Mouse (Mus musculus) spleen, adult 2 months (tissue): ENCODE data around the gene Col18a1. TPM values are rescaled to one million over a fixed set of nuclear protein-coding genes. Genes with fewer than 3 reads are reported as not detected.

ENCODE experiments used
- DNase-seq, 2 experiments: peaks; one replicate each; pipeline versions ENCODE4 v3.0.0 to v3.0.0-alpha.2; 2012 to 2021; ENCODE audit warnings: low spot score in 2 of 2, low read depth in 1 of 2
- H3K27ac ChIP-seq: fragments of 200-500 bp; 2 replicates; pipeline ENCODE4 v1.5.1; 2012; ENCODE audit warnings: low read length, inconsistent platforms; ENCODE audit not compliant: insufficient read depth
- H3K27me3 ChIP-seq: fragments of 200-500 bp; 2 replicates; pipeline ENCODE4 v1.6.1; 2012; ENCODE audit warnings: mild to moderate bottlenecking, moderate library complexity, low read length, inconsistent platforms; ENCODE audit not compliant: control insufficient read depth, insufficient read depth
- H3K36me3 ChIP-seq: fragments of 200-500 bp; 2 replicates; pipeline ENCODE4 v1.6.1; 2012; ENCODE audit warnings: mild to moderate bottlenecking, low read length, inconsistent platforms; ENCODE audit not compliant: control insufficient read depth, insufficient read depth
- H3K4me1 ChIP-seq: fragments of 200-500 bp; 2 replicates; pipeline ENCODE4 v1.6.1; 2011; ENCODE audit warnings: inconsistent platforms; ENCODE audit not compliant: control insufficient read depth, insufficient read depth, insufficient read length
- H3K4me3 ChIP-seq: fragments of 200-500 bp; 2 replicates; pipeline ENCODE4 v1.5.1; 2011; ENCODE audit warnings: mild to moderate bottlenecking, inconsistent platforms; ENCODE audit not compliant: insufficient read depth, insufficient read length; ENCODE audit errors: extremely low read depth
- CTCF ChIP-seq: fragments of 200-500 bp; IDR thresholded peaks from 2 replicates; pipeline ENCODE4 v1.5.1; 2011; ENCODE audit warnings: mild to moderate bottlenecking, inconsistent platforms; ENCODE audit not compliant: insufficient read depth, insufficient read length, insufficient replicate concordance; ENCODE audit errors: extremely low read depth
- POLR2A ChIP-seq: fragments of 200-500 bp; IDR thresholded peaks from 2 replicates; pipeline ENCODE4 v1.6.1; 2011; ENCODE audit warnings: low read depth, low read length, inconsistent platforms
- WGBS: fragments of 180-500 bp; shearing (Covaris S2); methylation state at CpG from one replicate; pipeline ENCODE4 v1.1.7; 2018; 5-methylcytosine and 5-hydroxymethylcytosine counted together
- polyA plus RNA-seq: library from polyadenylated mRNA; depleted of rRNA; stranded (reverse); fragments of >200 nt; gene quantifications from 2 replicates; pipeline ENCODE4 v1.2.3, GENCODE M21; 2012

Col18a1 gene
- polyA plus RNA-seq, 1 experiment, result 15.0 TPM

DNA sequence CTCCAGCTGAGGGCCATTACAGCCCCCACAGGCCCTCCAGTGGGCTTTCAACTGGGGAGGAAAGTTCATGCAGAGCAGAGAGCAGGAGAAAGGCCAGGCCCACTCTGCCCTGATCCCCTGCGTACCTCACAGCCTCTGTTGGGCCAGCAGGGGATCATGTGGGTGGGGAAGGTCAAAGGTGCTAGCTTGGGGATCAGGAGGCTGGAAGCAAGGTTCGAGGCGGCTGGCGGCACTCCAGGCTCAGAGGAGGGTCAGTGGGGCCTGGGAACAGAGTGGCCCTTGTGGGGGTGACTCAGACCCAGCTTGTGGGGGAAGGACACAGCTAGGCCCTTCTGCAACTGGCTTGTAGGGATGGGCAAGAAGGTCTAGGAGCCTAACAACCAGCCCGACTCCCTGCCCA lies 42.9 kb upstream of the Col18a1 start:
- Histone ChIP-seq H3K36me3 (no peaks in the 10 kb centered on the region), H3K27me3 (no peaks in the 10 kb centered on the region), H3K4me1 (no peaks in the 10 kb centered on the region), H3K27ac (no peak overlapping the region), H3K4me3 (no peak overlapping the region)
- no peak for DNase-seq
- TF ChIP-seq CTCF (no peak), POLR2A (no peak)
- WGBS, result 81% methylated on average over 5 of the region's 5 CpGs

DNA sequence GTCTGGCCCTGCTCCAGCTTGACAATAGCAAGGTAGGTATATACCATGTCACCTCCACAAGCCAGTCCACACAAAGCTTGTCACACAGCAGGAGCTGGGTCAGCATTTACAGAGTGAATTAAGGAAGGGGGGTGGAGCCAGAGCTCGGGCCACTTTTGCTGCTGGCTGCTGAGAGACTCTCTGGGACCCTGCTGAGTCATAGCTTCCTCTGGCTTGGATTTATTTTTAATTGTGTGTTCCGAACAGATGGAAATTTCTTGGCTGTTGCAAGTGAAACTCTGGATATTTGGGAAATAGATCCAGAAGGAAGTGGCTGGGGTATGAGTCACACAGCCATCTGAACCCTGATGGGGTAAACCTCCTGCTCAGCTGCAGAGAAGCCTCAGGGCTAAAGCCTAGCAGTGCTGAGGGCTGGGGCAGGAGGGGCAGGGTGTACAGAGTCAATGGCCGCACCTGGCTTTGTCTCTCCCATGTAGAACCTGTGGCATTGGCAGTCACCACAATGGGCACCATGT lies 40.3 kb upstream of the Col18a1 start:
- DNase-seq, result no peak
- no peak for TF ChIP-seq CTCF
- no peak for TF ChIP-seq POLR2A
- no peak overlapping the region; the same call in 1 of the 2 replicates for H3K27ac ChIP-seq

DNA sequence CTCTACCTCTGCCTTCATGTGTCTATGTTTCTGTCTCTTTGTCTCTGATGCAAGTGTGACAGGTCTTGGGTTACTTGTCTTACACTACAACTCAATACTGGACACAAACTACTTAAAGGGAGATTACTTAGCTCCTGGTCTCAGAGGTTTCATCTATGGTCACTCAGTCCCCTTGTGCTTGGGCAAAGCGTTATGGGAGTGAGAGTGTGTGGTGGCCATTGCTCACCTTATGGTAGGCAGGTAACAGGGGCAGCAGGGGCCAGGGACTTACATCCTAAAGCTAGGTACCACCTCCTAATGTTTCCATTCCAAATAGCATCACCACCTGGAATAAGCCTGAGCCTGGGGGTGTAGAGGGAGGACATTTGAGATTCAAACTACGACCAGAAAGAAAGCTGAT lies 39.8 kb upstream of the Col18a1 start:
- Histone ChIP-seq H3K4me3 (no peak overlapping the region), H3K4me1 (no peaks in the 10 kb centered on the region), H3K36me3 (no peaks in the 10 kb centered on the region), H3K27me3 (no peaks in the 10 kb centered on the region), H3K27ac (no peak overlapping the region)
- TF ChIP-seq CTCF (no peak), POLR2A (no peak)
- 87% methylated on average over 2 of the region's 2 CpGs for WGBS
- DNase-seq, result no peak

More for the DNA sequence above, 40.3 kb upstream of the Col18a1 start:
- no peaks in the 10 kb centered on the region for H3K27me3 ChIP-seq
- H3K36me3 ChIP-seq, result no peaks in the 10 kb centered on the region
- no peaks in the 10 kb centered on the region for H3K4me1 ChIP-seq
- WGBS, result 36% methylated on average over 3 of the region's 3 CpGs
- H3K4me3 ChIP-seq, result no peak overlapping the region

DNA sequence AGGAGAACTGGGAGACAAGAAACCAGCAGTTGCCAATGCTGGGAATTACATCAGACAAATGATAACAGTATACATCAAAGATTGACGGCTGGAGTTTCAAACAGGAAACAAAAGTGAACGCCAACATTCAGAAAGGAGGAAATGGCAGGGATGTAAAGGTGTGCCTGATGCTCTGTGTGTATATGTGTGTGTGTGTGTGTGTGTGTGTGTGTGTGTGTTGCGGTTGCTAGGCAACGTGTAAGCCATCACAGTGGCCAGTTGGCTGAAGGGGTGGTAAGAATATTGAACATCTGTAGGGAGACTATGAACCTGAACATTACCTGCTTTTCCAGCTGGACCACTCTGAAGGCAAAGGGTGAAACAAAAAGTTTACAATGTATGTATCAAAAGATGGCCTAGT lies 37.6 kb upstream of the Col18a1 start:
- 61% methylated on average over 4 of the region's 4 CpGs for WGBS
- TF ChIP-seq POLR2A (no peak), CTCF (no peak)
- H3K4me1 ChIP-seq, result no peaks in the 10 kb centered on the region
- no peak overlapping the region for H3K27ac ChIP-seq
- H3K27me3 ChIP-seq, result no peaks in the 10 kb centered on the region
- no peak overlapping the region for H3K4me3 ChIP-seq
- DNase-seq, result no peak
- no peaks in the 10 kb centered on the region for H3K36me3 ChIP-seq

- Histone ChIP-seq H3K27me3 (no peaks in the 10 kb centered on the region), H3K4me3 (no peak overlapping the region), H3K4me1 (no peaks in the 10 kb centered on the region), H3K27ac (no peak overlapping the region), H3K36me3 (no peaks in the 10 kb centered on the region)
- 87% methylated on average over 5 of the region's 5 CpGs for WGBS
- no peak for DNase-seq
- TF ChIP-seq POLR2A (no peak), CTCF (no peak)
These were observed 35.6 kb upstream of the Col18a1 start for GRCm38 (mm10) chr10:77201919-77202318.

GRCm38 (mm10) chr10:77200295-77200694 lies 33.9 kb upstream of the Col18a1 start:
- Histone ChIP-seq H3K4me3 (no peak overlapping the region), H3K36me3 (no peaks in the 10 kb centered on the region), H3K27me3 (no peaks in the 10 kb centered on the region), H3K27ac (no peak overlapping the region), H3K4me1 (no peaks in the 10 kb centered on the region)
- DNase-seq, result no peak
- 85% methylated on average over 9 of the region's 9 CpGs for WGBS
- TF ChIP-seq CTCF (no peak), POLR2A (no peak)

- Histone ChIP-seq H3K4me3 (no peak overlapping the region), H3K36me3 (no peaks in the 10 kb centered on the region)
- TF ChIP-seq POLR2A (no peak), CTCF (no peak)
These were observed 32.9 kb upstream of the Col18a1 start for GRCm38 (mm10) chr10:77199229-77199628.

More at GRCm38 (mm10) chr10:77199229-77199628, 32.9 kb upstream of the Col18a1 start:
- Histone ChIP-seq H3K27ac (no peak overlapping the region), H3K27me3 (no peaks in the 10 kb centered on the region), H3K4me1 (no peaks in the 10 kb centered on the region)
- WGBS, result 79% methylated on average over 2 of the region's 2 CpGs
- DNase-seq, result no peak
